Mouse (Mus musculus) pancreas, adult 10 weeks (tissue): ENCODE measurements around the gene Kifc1. TPM values are rescaled to one million over a fixed set of nuclear protein-coding genes. Genes with fewer than 3 reads are reported as not detected.

ENCODE experiments used
- polyA plus RNA-seq: library from polyadenylated mRNA; stranded (reverse); fragments of 350-450 nt; fragmentation: Illumina TruSeq; extraction: RNeasy Lipid Tissue Mini Kit (QIAGEN cat#74804); gene quantifications from one replicate; pipeline ENCODE4 v1.2.3, GENCODE M21; 2015; ENCODE audit warnings: low read depth, low replicate concordance; ENCODE audit not compliant: insufficient read depth

Kifc1 gene
- polyA plus RNA-seq, result 0.59 TPM

DNA sequence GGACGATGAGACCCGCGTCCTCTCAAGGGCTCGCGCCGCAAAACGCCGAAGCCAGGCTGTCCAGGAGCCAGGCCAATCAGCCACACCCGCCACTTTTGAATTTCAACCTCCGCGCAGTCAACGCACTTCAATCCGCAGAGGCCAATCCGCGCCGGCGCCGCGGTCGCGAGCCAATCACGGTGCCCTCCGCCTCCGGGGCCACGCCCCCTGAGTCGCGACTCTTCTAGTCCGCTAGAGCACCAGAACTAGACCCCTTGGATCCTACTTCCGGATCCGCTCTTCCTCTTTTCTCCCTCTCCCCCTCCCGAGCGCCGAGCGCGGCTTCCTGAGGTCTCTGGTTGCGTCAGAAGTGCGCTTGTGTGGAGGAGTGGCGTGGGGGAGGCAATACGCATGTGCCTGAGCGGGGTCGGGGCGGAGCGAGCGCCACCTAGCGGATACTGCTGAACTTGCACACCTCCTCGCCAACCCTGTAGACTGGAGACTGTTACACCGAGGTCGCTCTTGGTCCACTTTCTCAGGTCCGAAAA is at the start of gene Kifc1:
TSS of gene Kifc1 (minus strand) at position 129 of the 527 bp plus-strand sequence.

DNA sequence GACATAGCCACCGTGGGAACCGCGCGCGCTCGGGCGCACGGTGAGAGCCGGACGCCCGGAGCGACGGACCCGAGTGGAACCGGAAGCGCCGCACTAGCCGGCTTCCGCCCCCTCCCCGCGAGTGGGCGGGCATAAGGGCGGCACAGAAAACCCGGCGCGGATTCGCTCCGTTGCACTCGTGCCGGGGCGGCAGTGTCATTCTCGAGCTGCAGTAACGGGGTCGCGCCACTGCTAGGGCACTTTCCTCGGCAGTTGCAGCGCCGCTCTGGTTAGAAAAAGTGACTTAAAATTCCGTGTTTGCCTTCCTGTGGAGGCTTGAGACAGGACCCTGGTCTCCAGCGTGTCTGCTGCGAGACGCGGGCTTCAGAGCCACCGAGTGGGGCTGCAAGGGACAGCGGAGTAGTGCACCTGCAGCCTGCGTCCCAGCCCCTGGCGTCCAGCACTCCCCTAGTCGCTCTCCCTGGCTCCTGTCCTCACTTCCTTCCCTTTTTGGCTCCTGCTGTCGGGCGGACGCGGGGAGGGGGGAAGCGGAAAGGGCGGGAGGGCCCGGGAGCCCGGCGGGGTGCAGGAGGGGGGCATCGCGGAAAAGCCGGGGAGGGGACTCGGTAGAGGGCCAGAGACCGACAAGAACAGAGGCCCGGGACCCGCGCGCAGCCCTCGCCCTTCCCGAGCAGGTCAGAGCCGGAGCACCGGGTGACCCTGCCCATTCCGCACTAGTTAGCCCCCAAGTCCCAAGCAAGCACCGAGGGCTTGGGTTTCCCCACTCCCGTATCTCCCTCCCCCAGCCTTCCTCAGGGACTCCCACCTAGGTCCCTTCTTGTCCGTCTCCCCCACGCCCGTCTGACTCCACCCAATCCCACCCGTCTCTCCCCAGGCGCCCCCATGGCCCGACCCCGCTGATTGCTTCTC is 39.2 kb upstream of the Kifc1 start, which contains the start of gene Rgl2:
TSS of gene Rgl2 (plus strand) at position 173 of the 909 bp plus-strand sequence.

GRCm38 (mm10) chr17:33915671-33916250 is 25.3 kb upstream of the Kifc1 start, which contains the start of the genes Tapbp and Zbtb22:
Gene Tapbp (plus strand): TSS chr17:33915899.
Gene Zbtb22 (plus strand): TSS chr17:33915904.

DNA sequence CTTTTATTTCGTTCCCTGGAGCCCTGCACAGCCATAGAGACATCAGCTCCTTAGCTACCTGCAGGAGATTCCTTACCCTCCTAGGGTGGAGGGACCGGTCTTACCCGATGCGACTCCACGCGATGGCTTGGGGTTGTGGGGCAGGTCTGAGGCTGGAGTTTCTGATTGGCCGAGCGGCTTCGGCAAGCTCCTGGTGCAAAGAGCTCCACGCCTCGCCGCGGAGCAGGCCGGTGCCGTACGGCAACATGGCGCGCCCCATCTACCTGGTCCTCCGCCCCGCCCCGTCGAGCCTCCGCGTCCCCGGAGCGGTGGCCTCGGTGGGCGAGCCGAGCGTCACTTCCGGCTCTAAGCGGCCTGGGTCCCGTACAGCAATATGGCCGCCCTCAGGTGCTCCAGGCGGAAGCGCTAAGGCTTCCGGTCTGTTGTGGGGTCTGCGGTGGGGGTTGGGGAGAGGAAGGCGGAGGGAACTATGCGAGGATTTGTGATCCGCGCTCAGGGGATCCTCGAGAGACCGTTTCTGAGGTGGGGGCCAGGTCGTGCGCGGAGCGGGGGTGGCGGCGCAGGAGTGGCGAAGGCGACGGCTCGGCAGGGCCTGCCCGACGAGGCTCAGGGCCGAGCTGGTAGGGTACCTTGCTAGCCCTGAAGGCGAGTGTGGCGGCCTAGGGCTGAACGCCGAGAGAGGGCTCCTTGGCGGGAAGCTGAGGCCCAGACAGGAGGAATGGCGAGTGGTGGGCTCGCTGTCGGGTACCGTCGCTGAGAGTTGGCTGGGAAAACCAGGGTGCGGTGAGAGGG is 18.8 kb upstream of the Kifc1 start, which contains the start of gene Daxx:
TSS of gene Daxx (plus strand) at position 338 of the 792 bp plus-strand sequence.

DNA sequence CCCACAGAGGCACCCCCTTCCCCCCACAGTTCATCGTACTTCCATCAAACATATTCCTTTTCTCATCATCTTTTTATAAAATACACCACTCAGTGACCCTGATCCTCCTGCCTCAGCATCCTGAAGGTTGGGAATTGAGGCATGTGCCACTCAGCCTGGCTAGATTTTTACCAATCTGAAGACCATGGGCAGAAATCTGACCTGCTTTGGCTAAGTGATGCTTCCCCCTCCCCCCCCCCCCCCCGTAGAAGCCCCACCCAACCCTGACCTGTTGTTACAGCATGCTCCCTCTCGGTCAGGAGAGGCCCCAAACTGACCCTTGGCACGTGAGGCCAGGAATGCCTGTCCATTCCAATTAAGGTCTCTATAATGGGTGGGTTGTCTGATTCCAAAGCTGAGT is 14.4 kb upstream of the Kifc1 start, which contains the start of gene Platr17:
TSS of gene Platr17 (plus strand) at position 301 of the 400 bp plus-strand sequence.

GRCm38 (mm10) chr17:33873537-33873936 is 16.9 kb downstream of the Kifc1 start, which contains the start of gene Gm7029:
Gene Gm7029 (plus strand): TSS chr17:33873837.

DNA sequence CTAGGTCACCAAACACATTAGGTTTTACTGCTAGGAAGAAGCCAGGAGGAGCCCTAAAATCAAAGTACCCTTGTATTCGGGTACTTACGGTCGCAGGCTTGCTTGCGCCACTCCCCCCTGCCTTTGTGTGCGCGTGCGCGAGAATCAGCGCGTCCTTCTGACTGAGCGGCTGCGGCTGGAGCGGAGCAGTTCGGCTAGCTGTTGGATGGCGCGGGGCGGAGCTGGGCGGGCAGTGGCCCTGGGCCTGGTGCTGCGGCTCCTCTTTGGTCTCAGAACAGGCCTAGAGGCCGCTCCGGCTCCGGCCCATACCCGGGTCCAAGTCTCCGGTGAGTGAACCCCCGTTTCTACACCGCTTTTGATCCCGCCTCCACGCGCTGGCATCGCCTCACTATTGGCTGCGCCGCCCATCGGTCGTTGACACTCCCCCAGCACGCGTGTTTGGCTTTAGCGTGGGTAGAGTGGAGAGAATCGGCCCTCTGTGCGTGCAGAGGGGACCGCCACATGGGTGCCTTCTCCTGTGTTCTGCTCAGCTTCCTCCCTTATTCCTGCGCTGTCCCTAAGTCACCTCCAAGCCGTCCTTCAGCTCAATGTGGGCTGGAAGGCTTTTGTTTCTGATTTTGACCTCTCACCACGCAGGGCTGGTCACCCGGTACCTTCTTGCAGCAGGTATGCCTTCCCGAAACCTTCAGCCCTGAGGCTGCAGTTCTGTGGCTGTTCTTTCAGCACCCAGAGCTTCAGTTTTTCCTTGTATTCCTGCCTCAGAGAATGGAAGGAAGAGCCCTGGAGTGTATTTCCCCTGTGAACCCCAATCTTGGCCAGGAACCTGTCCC is 47.3 kb downstream of the Kifc1 start, which contains the start of gene Cd320:
TSS of gene Cd320 (plus strand) at position 126 of the 830 bp plus-strand sequence.

Other genes starting within 250 kb of the Kifc1 start
- gene Hnrnpm, start 203.8 kb downstream of the Kifc1 start, polyA plus RNA-seq, result 32.3 TPM
- gene March2, start 172.0 kb downstream of the Kifc1 start, polyA plus RNA-seq, result 16.5 TPM
- 23.5 TPM for gene Rab11b, start 130.1 kb downstream of the Kifc1 start, polyA plus RNA-seq
- gene Angptl4, start 108.8 kb downstream of the Kifc1 start, polyA plus RNA-seq, result 6.9 TPM
- gene Kank3, start 80.1 kb downstream of the Kifc1 start, polyA plus RNA-seq, result 38.1 TPM
- gene Rps28, start 66.1 kb downstream of the Kifc1 start, polyA plus RNA-seq, result 1,005 TPM
- gene Ndufa7, start 66.1 kb downstream of the Kifc1 start, polyA plus RNA-seq, result 92.9 TPM
- 11.7 TPM for gene Cd320, start 47.6 kb downstream of the Kifc1 start, polyA plus RNA-seq
- not detected for gene Gm7029, start 16.8 kb downstream of the Kifc1 start, polyA plus RNA-seq
- gene Platr17, start 14.5 kb upstream of the Kifc1 start, polyA plus RNA-seq, result not detected
- 9.3 TPM for gene Daxx, start 18.8 kb upstream of the Kifc1 start, polyA plus RNA-seq
- 40.4 TPM for gene Tapbp, start 25.2 kb upstream of the Kifc1 start, polyA plus RNA-seq
- 4.3 TPM for gene Zbtb22, start 25.2 kb upstream of the Kifc1 start, polyA plus RNA-seq
- gene Rgl2, start 38.9 kb upstream of the Kifc1 start, polyA plus RNA-seq, result 33.8 TPM
- gene Pfdn6, start 49.7 kb upstream of the Kifc1 start, polyA plus RNA-seq, result 33.2 TPM
- gene Wdr46, start 50.0 kb upstream of the Kifc1 start, polyA plus RNA-seq, result 3.8 TPM
- gene B3galt4, start 60.8 kb upstream of the Kifc1 start, polyA plus RNA-seq, result 2.8 TPM
- 12.3 TPM for gene Vps52, start 65.2 kb upstream of the Kifc1 start, polyA plus RNA-seq
- gene Rps18, start 65.3 kb upstream of the Kifc1 start, polyA plus RNA-seq, result 762 TPM
- gene H2-K1, start 109.7 kb upstream of the Kifc1 start, polyA plus RNA-seq, result 424 TPM
- 14.0 TPM for gene Ring1, start 134.0 kb upstream of the Kifc1 start, polyA plus RNA-seq
- 55.1 TPM for gene H2-Ke6, start 137.4 kb upstream of the Kifc1 start, polyA plus RNA-seq
- 42.1 TPM for gene Slc39a7, start 141.0 kb upstream of the Kifc1 start, polyA plus RNA-seq
- 19.4 TPM for gene Rxrb, start 141.2 kb upstream of the Kifc1 start, polyA plus RNA-seq
- gene Col11a2, start 148.8 kb upstream of the Kifc1 start, polyA plus RNA-seq, result 1.9 TPM
- gene H2-Oa, start 201.7 kb upstream of the Kifc1 start, polyA plus RNA-seq, result not detected
- 2.6 TPM for gene H2-DMa, start 228.9 kb upstream of the Kifc1 start, polyA plus RNA-seq
- 51.9 TPM for gene Brd2, start 232.0 kb upstream of the Kifc1 start, polyA plus RNA-seq